Mouse (Mus musculus) testis, adult 2 months (tissue): ENCODE results near the gene Cadm4.

ENCODE experiments used
- CTCF ChIP-seq: fragments of 200-500 bp; IDR thresholded peaks from 2 replicates; pipeline ENCODE4 v1.5.1; 2012; ENCODE audit warnings: low read depth, mild to moderate bottlenecking, inconsistent platforms, low read length, moderate library complexity; ENCODE audit not compliant: control insufficient read depth, insufficient read depth, insufficient replicate concordance
- POLR2A ChIP-seq: fragments of 200-500 bp; IDR thresholded peaks from 2 replicates; pipeline ENCODE4 v1.6.1; 2012; ENCODE audit warnings: low read depth, mild to moderate bottlenecking, inconsistent platforms, low read length, moderate library complexity; ENCODE audit not compliant: control insufficient read depth

GRCm38 (mm10) chr7:24486654-24487130 is 4.9 kb downstream of the Cadm4 start:
- TF ChIP-seq CTCF (no peak), POLR2A (no peak)
